Mouse (Mus musculus) brain, embryonic 18.5 days (tissue): ENCODE data around the gene Ptcd1.
"Not testable (repeated sequence)": the region's sequence is repeated elsewhere in the genome, so short reads cannot be mapped to it uniquely, and the experiment has no call there.

ENCODE experiments used
- DNase-seq: peaks from one replicate; pipeline ENCODE4 v3.0.0-alpha.2; 2012; ENCODE audit warnings: low read depth, low spot score

Gene Ptcd1

GRCm38 (mm10) chr5:145166536-145167305 is at the start of gene Ptcd1, which contains the start of gene Cpsf4:
Gene Ptcd1, minus strand, starts transcription at chr5:145167108.
Gene Cpsf4, plus strand, starts transcription at chr5:145167213.
- DNase-seq: peak; percentile 97

GRCm38 (mm10) chr5:145214679-145215078 is 47.8 kb upstream of the Ptcd1 start:
- no peak for DNase-seq

GRCm38 (mm10) chr5:145213505-145213904 is 46.6 kb upstream of the Ptcd1 start:
- DNase-seq: no peak

GRCm38 (mm10) chr5:145212216-145212615 is 45.3 kb upstream of the Ptcd1 start:
- DNase-seq: no peak

- DNase-seq: no peak
Measured at GRCm38 (mm10) chr5:145211340-145211739, 44.4 kb upstream of the Ptcd1 start.

- not testable (repeated sequence) for DNase-seq
Measured at GRCm38 (mm10) chr5:145208391-145208790, 41.5 kb upstream of the Ptcd1 start.

- DNase-seq: no peak
Measured at GRCm38 (mm10) chr5:145207954-145208353, 41.0 kb upstream of the Ptcd1 start.

- DNase-seq: no peak
Measured at GRCm38 (mm10) chr5:145207385-145207784, 40.5 kb upstream of the Ptcd1 start.

- no peak for DNase-seq
Measured at GRCm38 (mm10) chr5:145205041-145205440, 38.1 kb upstream of the Ptcd1 start.

- DNase-seq: peak; percentile 97
Measured at GRCm38 (mm10) chr5:145203936-145204691, 37.2 kb upstream of the Ptcd1 start, which contains the start of gene Zkscan5. Gene Zkscan5, plus strand, starts transcription at chr5:145204562.

GRCm38 (mm10) chr5:145202446-145202845 is 35.5 kb upstream of the Ptcd1 start:
- DNase-seq: no peak

- peak; percentile 75 for DNase-seq
Measured at GRCm38 (mm10) chr5:145201321-145201991, 34.5 kb upstream of the Ptcd1 start, which contains the start of gene Zkscan14. Gene Zkscan14, minus strand, starts transcription at chr5:145201868.

GRCm38 (mm10) chr5:145200387-145200786 is 33.5 kb upstream of the Ptcd1 start:
- no peak for DNase-seq

- no peak for DNase-seq
Measured at GRCm38 (mm10) chr5:145191962-145192361, 25.1 kb upstream of the Ptcd1 start, which contains the start of gene Atp5j2. Gene Atp5j2, minus strand, starts transcription at chr5:145192062.

- peak; percentile 80 for DNase-seq
Measured at GRCm38 (mm10) chr5:145190875-145191798, 24.2 kb upstream of the Ptcd1 start.

- DNase-seq: no peak
Measured at GRCm38 (mm10) chr5:145190373-145190772, 23.5 kb upstream of the Ptcd1 start.

- no peak for DNase-seq
Measured at GRCm38 (mm10) chr5:145189416-145189815, 22.5 kb upstream of the Ptcd1 start.

- DNase-seq: no peak
Measured at GRCm38 (mm10) chr5:145185244-145185643, 18.3 kb upstream of the Ptcd1 start.

- no peak for DNase-seq
Measured at GRCm38 (mm10) chr5:145178461-145178980, 11.6 kb upstream of the Ptcd1 start.

- DNase-seq: no peak
Measured at GRCm38 (mm10) chr5:145167306-145167661, 376 bp upstream of the Ptcd1 start.

- no peak for DNase-seq
Measured at GRCm38 (mm10) chr5:145165184-145165583, 1.7 kb downstream of the Ptcd1 start.
